Mouse (Mus musculus) gastrocnemius, adult 2 months (tissue): ENCODE measurements around the gene Ubr2. TPM values are rescaled to one million over a fixed set of nuclear protein-coding genes. Genes with fewer than 3 reads are reported as not detected.

ENCODE experiments used
- DNase-seq: peaks from one replicate; pipeline ENCODE4 v3.0.0; 2022
- H3K27ac ChIP-seq: fragments of 200-600 bp; 2 replicates; pipeline ENCODE4 v1.8.1; 2022; ENCODE audit warnings: mild to moderate bottlenecking
- H3K4me3 ChIP-seq: fragments of 200-600 bp; 2 replicates; pipeline ENCODE4 v1.8.1; 2022; ENCODE audit warnings: mild to moderate bottlenecking, moderate library complexity
- CTCF ChIP-seq: fragments of 200-600 bp; IDR thresholded peaks from 2 replicates; pipeline ENCODE4 v1.8.1; 2022; ENCODE audit warnings: antibody characterized with exemption, mild to moderate bottlenecking, moderate library complexity
- intact Hi-C: fragments of 180-260 bp; cut with DNase I; formaldehyde crosslinking; loops from one replicate; pipeline ENCODE4 v1.15.1; 2025
- total RNA-seq, 2 experiments: library from RNA; stranded (reverse); gene quantifications; 2 replicates each; pipeline ENCODE4 v1.2.3; 2021

The Ubr2 gene
- total RNA-seq, 2 experiments from 2014 or later = 65.4 to 73.5 TPM

- TF ChIP-seq CTCF = no peak
- no peak overlapping the region for H3K4me3 ChIP-seq
- DNase-seq = no peak
- H3K27ac ChIP-seq = no peak overlapping the region
- intact Hi-C loops = no loop called here
Observed at GRCm38 (mm10) chr17:46900941-46901340, 109.4 kb downstream of the Ubr2 start.

DNA sequence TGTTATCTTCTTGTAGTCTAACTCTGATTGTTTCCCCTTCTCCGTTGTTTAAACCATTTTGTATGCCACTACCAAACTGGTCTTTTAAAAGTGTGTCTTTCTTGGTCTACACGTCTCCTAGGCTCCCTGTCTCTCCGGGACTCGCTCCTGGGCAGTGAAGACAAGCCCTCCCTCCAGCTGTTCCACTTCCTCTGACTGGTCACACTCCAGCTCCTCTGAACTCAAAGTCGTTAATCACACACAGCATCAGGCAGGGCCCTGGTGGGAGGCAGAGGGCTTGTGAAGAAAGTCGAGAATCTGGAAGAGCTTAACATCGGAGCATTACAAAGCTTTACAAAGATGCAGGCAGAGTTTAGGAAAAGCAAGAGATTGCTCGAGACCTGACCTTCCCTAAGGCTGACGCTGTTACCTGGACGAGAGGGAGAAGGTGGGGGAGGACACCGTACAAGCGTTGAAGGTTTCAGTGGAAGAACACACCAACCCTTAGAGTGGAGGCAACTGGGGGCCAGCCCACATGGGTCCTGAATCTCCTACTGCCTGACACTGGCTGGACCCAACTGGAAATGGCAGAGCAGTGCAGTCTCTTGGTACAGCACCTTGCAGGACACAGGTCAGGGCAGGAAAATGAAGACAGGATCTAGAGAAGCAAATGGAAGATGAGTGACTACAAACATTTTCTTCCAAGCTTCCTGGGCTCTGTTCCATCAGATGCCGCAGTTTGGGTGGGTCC is 113.0 kb downstream of the Ubr2 start:
- intact Hi-C loops = no loop called here
- Histone ChIP-seq H3K4me3 (no peak overlapping the region), H3K27ac (peak overlapping the region; percentile 43)
- no peak for DNase-seq
- no peak for TF ChIP-seq CTCF

GRCm38 (mm10) chr17:46895426-46895825 is 114.9 kb downstream of the Ubr2 start:
- TF ChIP-seq CTCF = no peak
- peak; percentile 37 for DNase-seq
- peak overlapping the region; percentile 24 for H3K27ac ChIP-seq
- H3K4me3 ChIP-seq = no peak overlapping the region
- intact Hi-C loops = no loop called here

DNA sequence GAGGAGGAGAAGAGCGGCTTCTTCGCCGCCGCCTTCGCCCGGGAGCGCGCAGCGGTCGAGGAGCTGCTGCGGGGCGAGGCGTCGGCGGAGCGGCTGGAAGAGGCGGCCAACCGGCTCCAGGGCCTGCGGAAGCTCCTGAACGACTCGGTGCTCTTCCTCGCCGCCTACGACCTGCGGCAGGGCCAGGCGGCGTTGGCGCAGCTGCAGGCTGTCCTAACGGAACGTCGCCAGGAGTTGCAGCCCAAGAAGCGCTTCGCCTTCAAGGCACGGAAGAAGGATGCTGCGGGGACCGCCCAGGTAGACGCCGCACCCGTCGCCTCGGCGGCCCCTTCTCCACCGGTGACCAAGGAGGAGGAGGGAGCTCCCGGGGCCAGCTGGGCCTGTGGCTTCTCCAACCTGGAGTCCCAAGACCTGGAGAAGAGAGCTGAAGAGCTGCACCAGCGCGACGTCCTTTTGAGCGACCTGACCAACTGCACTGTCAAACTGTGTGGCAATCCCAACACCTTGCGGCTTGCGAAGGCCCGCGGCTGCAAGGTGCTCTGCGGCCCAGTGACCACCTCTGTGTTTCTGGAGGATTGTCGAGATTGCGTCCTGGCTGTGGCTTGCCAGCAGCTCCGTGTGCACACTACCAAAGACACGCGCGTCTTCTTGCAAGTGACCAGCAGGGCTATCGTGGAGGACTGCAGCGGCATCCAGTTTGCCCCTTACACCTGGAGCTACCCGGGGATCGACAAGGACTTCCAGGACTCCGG is 119.3 kb downstream of the Ubr2 start:
- no peak for TF ChIP-seq CTCF
- peak; percentile 72 for DNase-seq
- Histone ChIP-seq H3K27ac (peak overlapping the region; percentile 98), H3K4me3 (peak overlapping the region; percentile 92)
- intact Hi-C loops = loop anchor here (1.0 kb wide), 1 partner anchor 33 kb away; the partner anchor contains the start of gene Bicral

DNA sequence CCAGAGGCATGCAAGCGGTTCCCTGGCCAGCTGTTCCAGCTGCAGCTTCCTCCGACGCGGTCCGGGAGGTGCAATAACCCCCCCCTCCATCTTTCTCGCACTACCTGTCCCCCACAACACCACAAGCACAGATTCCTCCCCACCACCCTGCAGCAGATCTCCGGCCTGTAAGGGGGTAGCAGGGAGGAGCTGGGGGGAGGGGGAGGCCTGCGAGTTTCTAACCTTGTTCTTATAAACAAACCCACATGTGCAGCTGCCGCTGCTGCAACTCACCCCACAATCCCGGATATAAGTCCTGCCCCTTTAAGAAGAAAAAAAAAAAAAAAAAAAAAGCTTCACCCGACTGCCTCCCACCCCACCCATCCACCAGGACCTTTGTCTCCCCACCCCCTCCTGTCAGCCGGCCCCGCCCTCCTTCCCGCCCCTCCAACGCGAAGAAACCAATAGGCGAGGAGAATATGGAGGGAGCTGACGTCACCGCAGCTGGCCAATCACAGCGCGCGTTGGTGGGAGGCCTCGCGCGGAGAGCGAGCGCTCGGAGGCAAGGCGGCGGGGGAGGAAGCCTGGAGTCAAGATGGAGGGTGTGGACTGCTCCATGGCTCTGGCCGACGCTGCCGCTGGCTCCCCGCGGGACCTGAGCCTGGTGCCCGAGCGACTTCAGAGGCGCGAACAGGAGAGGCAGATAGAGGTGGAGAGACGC is 120.1 kb downstream of the Ubr2 start, which contains the start of gene Tbcc:
Gene Tbcc (plus strand): TSS at position 569 of the 700 bp plus-strand sequence.
- intact Hi-C loops = no loop called here
- Histone ChIP-seq H3K27ac (peak within 1 kb of the TSS; percentile 98), H3K4me3 (peak within 1 kb of the TSS; percentile 92)
- peak; percentile 98 for DNase-seq
- TF ChIP-seq CTCF = no peak

DNA sequence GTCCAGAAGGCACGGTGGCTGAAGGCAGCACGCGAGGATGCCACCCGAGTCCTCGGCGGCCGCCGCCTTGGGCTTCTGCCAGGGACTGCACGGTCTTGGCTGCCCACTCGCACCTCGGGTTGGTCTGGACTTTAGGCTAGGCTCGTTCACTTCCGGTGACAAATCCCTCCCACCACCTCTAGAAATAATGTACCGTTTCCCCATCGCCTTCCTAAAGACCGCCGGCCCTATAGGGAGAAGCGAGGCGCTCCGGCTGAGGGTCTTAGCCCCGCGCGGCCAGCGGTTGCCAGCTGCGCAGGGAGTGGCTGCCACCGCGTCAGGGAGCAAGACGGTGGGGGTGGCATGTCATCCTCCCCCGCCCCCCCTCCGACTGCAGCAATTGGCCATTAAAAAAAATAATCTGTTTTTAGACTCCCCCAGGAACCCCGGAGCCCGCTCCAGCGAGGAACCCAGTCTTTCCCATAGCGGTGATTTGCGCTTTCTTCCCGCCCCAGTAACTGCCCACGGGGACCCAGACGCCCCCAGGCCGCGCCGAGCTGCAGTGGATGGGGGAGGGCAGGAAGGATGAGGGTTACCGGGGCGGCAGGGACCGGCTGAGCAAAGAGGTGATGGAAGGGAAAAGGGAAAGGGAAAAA is 120.8 kb downstream of the Ubr2 start:
- peak; percentile 91 for DNase-seq
- H3K4me3 ChIP-seq = peak overlapping the region; percentile 92
- H3K27ac ChIP-seq = peak overlapping the region; percentile 90
- TF ChIP-seq CTCF = no peak
- intact Hi-C loops = loop anchor here (2.0 kb wide), 1 partner anchor 107 kb away; the partner anchor contains the start of gene Rpl7l1

- H3K27ac ChIP-seq = peak overlapping the region; percentile 90
- DNase-seq = peak; percentile 37
- intact Hi-C loops = loop anchor here (2.0 kb wide), 1 partner anchor 106 kb away; the partner anchor contains the start of gene Rpl7l1
Observed at GRCm38 (mm10) chr17:46888511-46889212, 121.7 kb downstream of the Ubr2 start.

DNA sequence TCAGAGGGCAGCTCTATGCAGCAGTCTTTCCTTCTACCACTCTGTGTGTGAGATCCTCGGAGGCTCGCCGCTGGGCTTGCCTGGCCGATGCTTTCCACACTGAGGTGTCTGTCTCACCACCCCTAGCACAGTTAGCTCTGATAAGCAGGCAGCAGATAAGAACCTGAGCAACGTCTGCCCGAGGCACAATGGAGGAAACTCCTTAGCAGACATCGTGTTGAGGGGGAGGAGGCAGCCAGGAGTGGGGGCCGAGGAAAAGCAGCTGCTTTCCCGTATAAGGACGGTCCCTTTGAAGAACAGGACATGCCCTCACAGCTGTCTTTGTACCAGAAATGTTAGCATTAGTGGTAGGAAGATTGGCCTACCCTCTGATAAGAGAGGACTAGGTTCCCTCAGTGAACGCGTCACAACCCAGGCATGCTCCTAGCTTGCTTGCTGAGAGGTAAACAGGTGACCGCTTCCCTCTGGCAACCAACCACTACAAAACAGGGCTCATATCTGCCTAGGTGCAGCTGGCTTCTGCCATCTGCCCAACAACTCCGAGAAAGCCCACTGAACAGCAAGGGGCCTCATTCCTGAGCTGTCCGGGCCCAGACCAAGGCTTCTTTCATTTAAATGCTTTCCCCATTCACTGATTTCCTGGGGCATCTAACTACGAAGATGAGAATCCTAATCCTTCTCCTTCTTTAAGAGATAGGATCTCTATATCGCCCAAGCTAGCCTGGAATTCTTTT is 124.3 kb downstream of the Ubr2 start:
- no peak overlapping the region for H3K4me3 ChIP-seq
- TF ChIP-seq CTCF = no peak
- DNase-seq = no peak
- no peak overlapping the region for H3K27ac ChIP-seq
- intact Hi-C loops = no loop called here

More at GRCm38 (mm10) chr17:46888511-46889212, 121.7 kb downstream of the Ubr2 start:
- peak; percentile 78 for TF ChIP-seq CTCF
- H3K4me3 ChIP-seq = peak overlapping the region; percentile 92

GRCm38 (mm10) chr17:46885218-46885909 is 125.0 kb downstream of the Ubr2 start:
- H3K27ac ChIP-seq = no peak overlapping the region
- TF ChIP-seq CTCF = no peak
- no peak for DNase-seq
- intact Hi-C loops = no loop called here
- no peak overlapping the region for H3K4me3 ChIP-seq

DNA sequence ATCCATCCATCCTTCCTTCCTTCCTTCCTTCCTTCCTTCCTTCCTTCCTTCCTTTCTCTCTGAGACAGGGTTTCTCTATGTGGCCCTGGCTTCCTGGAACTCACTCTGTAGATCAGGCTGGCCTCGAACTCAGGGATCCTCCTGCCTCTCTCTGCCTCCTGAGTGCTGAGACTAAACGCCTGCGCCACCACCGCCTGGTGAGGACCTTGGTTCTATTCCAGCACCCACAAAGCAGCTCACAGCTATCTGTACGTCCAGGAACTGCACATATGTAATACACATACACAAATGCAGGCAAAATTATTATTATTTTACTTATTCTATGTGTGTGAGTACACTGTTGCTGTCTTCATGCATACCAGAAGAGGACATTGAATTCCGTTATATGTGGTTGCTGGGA is 125.6 kb downstream of the Ubr2 start:
- intact Hi-C loops = no loop called here
- TF ChIP-seq CTCF = no peak
- no peak overlapping the region for H3K27ac ChIP-seq
- DNase-seq = no peak
- no peak overlapping the region for H3K4me3 ChIP-seq
